Mouse (Mus musculus) cortical plate, adult 2 months (tissue): Measurements from ENCODE around the gene Prdm16. TPM values are rescaled to one million over a fixed set of nuclear protein-coding genes. Genes with fewer than 3 reads are reported as not detected.

Experiments
- H3K27ac ChIP-seq: fragments of 200-500 bp; 2 replicates; pipeline ENCODE4 v1.5.1; 2012; ENCODE audit warnings: low read length, control low read depth, inconsistent platforms; ENCODE audit not compliant: insufficient read depth
- H3K4me1 ChIP-seq: fragments of 200-500 bp; 2 replicates; pipeline ENCODE4 v1.6.1; 2011; ENCODE audit warnings: low read length; ENCODE audit not compliant: control insufficient read depth, insufficient read depth
- H3K4me3 ChIP-seq: fragments of 200-500 bp; 2 replicates; pipeline ENCODE4 v1.5.1; 2011; ENCODE audit warnings: mild to moderate bottlenecking, low read length, control low read depth; ENCODE audit not compliant: insufficient read depth
- CTCF ChIP-seq: fragments of 200-500 bp; IDR thresholded peaks from 2 replicates; pipeline ENCODE4 v1.5.1; 2011; ENCODE audit warnings: mild to moderate bottlenecking, control low read depth, low read length; ENCODE audit not compliant: insufficient read depth; ENCODE audit errors: extremely low read depth
- POLR2A ChIP-seq: fragments of 200-500 bp; IDR thresholded peaks from 2 replicates; pipeline ENCODE4 v1.6.1; 2011; ENCODE audit warnings: mild to moderate bottlenecking, low read length, control low read depth; ENCODE audit not compliant: insufficient read depth; ENCODE audit errors: extremely low read depth
- polyA plus RNA-seq: library from polyadenylated mRNA; depleted of rRNA; stranded (reverse); fragments of >200 nt; gene quantifications from 2 replicates; pipeline ENCODE4 v1.2.3, GENCODE M21; 2012

The Prdm16 gene
- polyA plus RNA-seq, 1 experiment: 5.4 TPM

DNA sequence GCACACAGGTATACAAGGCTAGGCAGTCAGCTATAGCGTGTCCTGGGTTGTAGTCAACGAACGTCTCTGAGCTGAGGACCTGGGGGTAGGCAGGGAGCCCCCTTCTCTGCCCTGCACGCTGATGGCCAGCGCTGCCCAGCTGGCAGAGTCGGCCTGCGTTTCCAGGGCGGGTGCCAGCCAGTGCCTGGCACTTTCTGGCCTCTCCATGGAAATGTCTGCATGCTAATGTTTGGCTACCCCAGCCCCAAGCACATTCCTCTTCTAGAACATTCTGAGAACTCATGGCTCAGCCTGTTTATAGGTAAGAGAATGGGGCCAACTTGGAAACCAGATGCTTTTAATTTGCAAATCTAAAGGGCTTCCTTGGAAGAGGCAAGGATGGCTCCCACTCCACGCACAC, 186.2 kb downstream of the Prdm16 start:
- H3K4me3 ChIP-seq: no peak overlapping the region
- H3K27ac ChIP-seq: no peak overlapping the region; the same call in 1 of the 2 replicates
- TF ChIP-seq POLR2A (no peak), CTCF (no peak)
- H3K4me1 ChIP-seq: no peaks in the 10 kb centered on the region; the same call in 1 of the 2 replicates

DNA sequence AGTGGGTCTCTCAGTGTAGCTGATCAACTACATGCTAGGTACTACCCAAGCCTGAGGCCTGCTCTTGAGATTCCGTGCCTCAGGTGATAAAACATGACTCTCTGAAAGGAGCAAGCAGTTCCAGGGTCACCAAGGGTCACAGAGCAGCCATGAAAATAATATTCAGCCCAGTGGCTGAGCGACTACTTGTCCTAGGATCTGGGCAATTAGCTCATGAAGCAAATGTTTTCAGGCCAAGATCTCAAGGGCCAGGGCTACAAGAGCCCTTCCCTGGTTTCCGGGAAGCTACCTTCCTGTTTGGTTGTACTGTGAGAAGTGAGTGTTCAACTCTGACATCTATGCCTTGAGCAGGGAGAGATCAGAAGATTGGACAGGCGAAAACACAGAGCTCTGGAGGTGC, 186.6 kb downstream of the Prdm16 start:
- H3K4me1 ChIP-seq: no peaks in the 10 kb centered on the region; the same call in 1 of the 2 replicates
- no peak overlapping the region for H3K27ac ChIP-seq
- TF ChIP-seq CTCF (no peak), POLR2A (no peak)
- no peak overlapping the region for H3K4me3 ChIP-seq

DNA sequence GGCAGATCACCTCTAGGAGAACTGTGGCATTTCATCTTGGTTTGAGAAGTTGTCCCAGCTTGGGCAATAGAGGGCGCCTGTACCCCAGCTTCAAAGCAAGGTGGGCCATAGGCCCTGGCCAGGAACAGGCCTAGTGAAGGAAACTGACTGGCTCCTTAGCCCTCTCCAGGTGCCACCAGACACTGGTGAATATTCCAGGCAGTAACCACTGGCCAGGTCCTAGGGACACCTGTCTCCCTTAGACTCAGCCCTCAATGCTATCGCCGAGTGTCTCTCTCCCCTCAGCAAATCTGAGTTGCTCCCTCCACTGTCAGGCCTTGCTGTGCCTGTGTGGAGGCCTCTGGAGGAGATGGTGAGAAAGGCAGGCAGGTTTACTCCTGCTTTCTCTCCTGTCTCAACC, 187.3 kb downstream of the Prdm16 start:
- peak; percentile 65 for TF ChIP-seq CTCF
- TF ChIP-seq POLR2A: no peak
- Histone ChIP-seq H3K27ac (no peak overlapping the region), H3K4me1 (no peaks in the 10 kb centered on the region; the same call in 1 of the 2 replicates), H3K4me3 (no peak overlapping the region)

DNA sequence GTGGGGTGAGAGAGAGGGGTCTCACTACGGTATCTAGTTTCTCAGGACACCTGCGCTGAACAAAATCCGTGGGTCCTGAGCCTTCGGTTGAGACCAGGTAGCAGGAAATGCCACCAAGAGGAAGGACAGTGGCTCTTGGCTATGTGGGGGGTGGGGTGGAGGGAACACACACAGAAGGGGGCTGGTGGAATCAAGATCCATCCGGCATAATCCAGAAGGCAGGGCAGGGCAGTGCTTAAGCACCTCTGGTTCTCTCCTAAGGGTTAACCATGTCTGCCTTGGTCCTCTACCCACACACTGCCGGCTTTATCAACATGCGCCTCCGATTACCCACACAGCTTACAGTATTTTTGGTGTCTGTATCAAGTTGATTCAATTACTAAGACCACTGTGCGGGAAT, 191.0 kb downstream of the Prdm16 start:
- H3K4me1 ChIP-seq: no peaks in the 10 kb centered on the region; the same call in 1 of the 2 replicates
- no peak overlapping the region for H3K27ac ChIP-seq

DNA sequence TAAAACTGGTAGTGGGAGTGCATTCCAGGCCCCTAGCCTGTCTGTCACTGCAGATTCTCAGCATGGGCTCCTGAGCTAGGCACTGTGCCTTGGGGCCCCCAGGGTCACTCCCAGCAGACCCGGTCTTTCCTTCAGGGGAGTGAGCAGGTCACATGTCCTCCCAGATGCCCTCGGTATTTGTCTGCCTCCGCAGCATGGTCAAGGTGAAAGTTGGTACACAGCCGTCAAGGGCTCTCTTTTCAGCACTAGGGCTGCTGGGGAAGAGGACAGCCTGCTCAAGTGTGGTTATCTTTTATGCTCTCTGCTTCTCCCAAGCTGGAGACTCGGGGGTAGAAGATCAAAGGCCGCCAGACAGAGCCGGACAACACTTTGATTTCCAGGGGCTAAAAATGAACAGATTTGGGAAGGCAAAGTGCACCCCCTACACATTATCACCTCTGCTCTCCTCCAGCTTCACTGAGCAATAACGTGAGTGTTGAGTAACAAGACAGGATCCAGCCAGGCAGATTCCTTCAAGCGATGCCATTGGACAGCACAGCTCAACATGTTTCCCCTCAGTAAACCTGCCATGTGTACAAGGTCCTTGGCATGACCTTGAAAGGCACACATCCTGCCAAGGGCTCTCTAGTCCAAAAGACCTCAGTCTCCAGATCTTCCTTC, 193.9 kb downstream of the Prdm16 start:
- TF ChIP-seq POLR2A: no peak
- no peak for TF ChIP-seq CTCF
- Histone ChIP-seq H3K4me3 (no peak overlapping the region), H3K4me1 (peaks cover 3% of the 10 kb centered on the region), H3K27ac (no peak overlapping the region)

More for the DNA sequence above, 191.0 kb downstream of the Prdm16 start:
- no peak overlapping the region for H3K4me3 ChIP-seq
- TF ChIP-seq CTCF (no peak), POLR2A (no peak)

DNA sequence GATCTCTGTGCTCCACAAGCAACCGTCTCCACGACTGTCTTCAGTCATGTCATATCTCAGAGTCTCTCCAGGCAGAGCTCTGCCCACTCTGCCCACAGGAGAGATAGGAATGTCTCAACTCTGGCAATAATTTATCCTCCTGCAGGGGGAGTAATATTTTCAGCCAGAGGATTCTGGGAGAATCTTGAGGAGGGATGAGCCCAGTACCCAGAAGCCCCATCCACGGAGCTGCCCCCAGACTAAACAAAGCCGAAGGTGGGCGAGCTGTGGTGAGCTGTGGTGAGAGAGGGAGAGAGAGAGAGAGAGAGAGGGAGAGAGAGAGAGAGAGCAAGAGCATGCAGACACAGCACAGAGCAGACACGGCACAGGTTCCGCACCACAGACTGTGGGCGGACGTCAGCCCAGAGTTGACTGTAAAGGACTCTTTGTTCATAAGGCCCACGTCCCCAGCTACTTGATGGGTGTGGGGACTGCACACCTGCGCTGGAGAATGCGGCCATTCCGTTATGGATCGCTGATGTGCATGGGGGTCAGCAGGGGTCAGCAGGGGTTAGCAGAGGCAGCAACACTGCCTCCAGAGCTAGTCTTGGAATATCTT, 197.1 kb downstream of the Prdm16 start:
- peaks cover 3% of the 10 kb centered on the region for H3K4me1 ChIP-seq
- TF ChIP-seq CTCF: no peak
- no peak overlapping the region for H3K27ac ChIP-seq

DNA sequence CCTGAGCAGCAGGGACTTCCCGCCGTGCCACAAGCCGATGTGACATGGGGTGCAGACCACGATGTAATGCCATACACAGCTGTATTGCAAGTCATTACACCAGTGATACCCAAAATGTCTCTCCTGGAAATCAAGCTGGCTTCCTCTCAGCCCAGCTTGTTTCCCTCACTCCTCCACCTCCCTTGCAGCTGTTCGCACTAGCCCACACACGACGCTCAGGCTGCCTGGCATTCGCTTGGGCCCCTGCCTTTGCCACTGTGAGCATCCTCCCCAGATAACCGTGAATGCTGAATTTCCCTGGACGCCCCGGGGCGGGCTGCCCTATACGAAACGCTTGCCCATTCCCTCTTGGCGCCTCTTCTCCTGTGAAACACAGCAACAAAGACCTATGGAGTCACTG, 198.1 kb downstream of the Prdm16 start:
- Histone ChIP-seq H3K27ac (no peak overlapping the region), H3K4me3 (no peak overlapping the region), H3K4me1 (peaks cover 3% of the 10 kb centered on the region)
- TF ChIP-seq CTCF (no peak), POLR2A (no peak)

More for the DNA sequence above, 197.1 kb downstream of the Prdm16 start:
- no peak overlapping the region for H3K4me3 ChIP-seq

DNA sequence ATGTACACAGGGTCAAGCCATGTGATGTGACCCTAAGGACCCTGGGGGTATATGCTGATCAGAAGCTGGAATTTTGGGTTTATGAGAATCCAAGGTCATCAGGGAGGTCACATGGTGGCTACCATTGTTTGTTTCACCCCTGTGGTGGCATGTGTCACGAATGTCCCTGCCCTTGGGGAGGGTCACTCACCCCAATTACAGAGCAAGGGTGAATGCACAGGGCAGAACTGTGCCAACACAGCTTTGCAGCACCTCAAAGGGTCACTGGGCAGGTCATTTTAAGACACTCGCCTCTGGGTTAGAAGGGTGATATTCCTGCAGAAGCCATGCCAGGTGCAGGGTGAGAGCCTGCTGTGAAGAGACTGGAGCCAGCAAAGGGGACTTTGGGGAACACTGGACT, 206.9 kb downstream of the Prdm16 start:
- Histone ChIP-seq H3K4me1 (peaks cover 2% of the 10 kb centered on the region), H3K4me3 (no peak overlapping the region), H3K27ac (no peak overlapping the region)
- no peak for TF ChIP-seq CTCF
- no peak for TF ChIP-seq POLR2A

DNA sequence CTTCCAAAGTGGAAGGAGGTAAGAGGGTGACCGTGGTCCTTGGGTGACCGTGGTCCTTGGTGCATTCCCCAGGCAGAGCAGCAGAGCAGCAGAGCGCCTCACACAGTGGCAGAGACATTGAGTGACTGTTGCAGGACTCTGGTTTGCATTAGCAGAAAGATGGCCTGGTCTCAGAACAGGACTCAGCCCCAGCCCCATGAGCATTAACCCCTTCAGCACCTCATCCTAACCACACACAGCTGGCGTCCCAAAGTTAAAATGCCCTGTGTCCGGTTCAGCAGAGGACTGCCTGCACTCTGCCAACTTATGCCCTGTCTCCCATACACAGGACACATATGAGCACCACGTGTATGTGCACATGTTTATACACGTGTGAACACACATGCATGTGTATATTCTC, 209.8 kb downstream of the Prdm16 start:
- Histone ChIP-seq H3K27ac (no peak overlapping the region), H3K4me1 (peaks cover 2% of the 10 kb centered on the region), H3K4me3 (no peak overlapping the region)
- TF ChIP-seq CTCF: no peak
- no peak for TF ChIP-seq POLR2A

DNA sequence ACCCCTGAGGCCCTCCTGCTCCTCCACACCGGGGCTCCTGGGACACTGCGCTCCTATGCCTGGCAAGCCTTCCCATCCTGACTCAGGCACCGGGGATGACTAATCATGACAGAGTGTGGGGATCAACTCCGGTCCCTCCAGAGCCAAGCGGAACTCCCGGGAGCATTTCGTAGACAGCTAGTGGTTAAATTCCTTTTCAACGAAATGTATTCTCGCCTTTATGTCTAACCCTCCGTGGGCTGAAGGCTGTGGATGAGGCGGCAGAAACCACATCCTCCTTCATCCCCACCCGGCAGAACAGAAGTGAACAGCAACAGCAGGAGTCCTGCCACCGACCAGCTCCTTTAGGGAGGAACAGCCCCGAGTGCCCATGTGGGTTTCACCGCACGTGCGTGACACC, 211.4 kb downstream of the Prdm16 start:
- Histone ChIP-seq H3K4me1 (peaks cover 2% of the 10 kb centered on the region), H3K4me3 (no peak overlapping the region), H3K27ac (no peak overlapping the region)
- TF ChIP-seq POLR2A (no peak), CTCF (no peak)
